Mouse (Mus musculus): ENCODE measurements at regions not wholly inside any gene's neighbourhood (a gene's known extent, or its start where the extent isn't known, plus 50 kb on each side); places are given as distances from the start of the nearest gene placed in this dataset.

GRCm38 (mm10) chr8:89787050-89787905, 560.9 kb downstream of the Tox3 start:
- no peak for ATAC-seq (replicated peaks; ENCODE audit: low read depth, poor library complexity, severe bottlenecking)

- ATAC-seq (replicated peaks; ENCODE audit: low read depth, poor library complexity, severe bottlenecking) = peak; percentile 63
Observed at GRCm38 (mm10) chr8:89785011-89785410, 563.1 kb downstream of the Tox3 start.

GRCm38 (mm10) chr8:89783311-89783710, 564.8 kb downstream of the Tox3 start:
- no peak for ATAC-seq (replicated peaks; ENCODE audit: low read depth, poor library complexity, severe bottlenecking)

GRCm38 (mm10) chr8:89766387-89766786, 581.8 kb downstream of the Tox3 start:
- ATAC-seq (replicated peaks; ENCODE audit: low read depth, poor library complexity, severe bottlenecking) = no peak

- ATAC-seq (replicated peaks; ENCODE audit: low read depth, poor library complexity, severe bottlenecking) = no peak
Observed at GRCm38 (mm10) chr8:89759531-89759930, 588.6 kb downstream of the Tox3 start.

GRCm38 (mm10) chr8:89758695-89759094, 589.4 kb downstream of the Tox3 start:
- no peak for ATAC-seq (replicated peaks; ENCODE audit: low read depth, poor library complexity, severe bottlenecking)

- ATAC-seq (replicated peaks; ENCODE audit: low read depth, poor library complexity, severe bottlenecking) = no peak
Observed at GRCm38 (mm10) chr8:89755951-89756350, 592.2 kb downstream of the Tox3 start.

GRCm38 (mm10) chr8:89751201-89751600, 596.9 kb downstream of the Tox3 start:
- no peak for ATAC-seq (replicated peaks; ENCODE audit: low read depth, poor library complexity, severe bottlenecking)

GRCm38 (mm10) chr8:89747726-89748125, 600.4 kb downstream of the Tox3 start:
- ATAC-seq (replicated peaks; ENCODE audit: low read depth, poor library complexity, severe bottlenecking) = no peak

GRCm38 (mm10) chr8:89744267-89745028, 603.7 kb downstream of the Tox3 start:
- ATAC-seq (replicated peaks; ENCODE audit: low read depth, poor library complexity, severe bottlenecking) = no peak

- no peak for ATAC-seq (replicated peaks; ENCODE audit: low read depth, poor library complexity, severe bottlenecking)
Observed at GRCm38 (mm10) chr8:89738657-89739056, 609.5 kb downstream of the Tox3 start.

GRCm38 (mm10) chr8:89737636-89738035, 610.5 kb downstream of the Tox3 start:
- no peak for ATAC-seq (replicated peaks; ENCODE audit: low read depth, poor library complexity, severe bottlenecking)

GRCm38 (mm10) chr8:89727252-89727651, 620.9 kb downstream of the Tox3 start:
- no peak for ATAC-seq (replicated peaks; ENCODE audit: low read depth, poor library complexity, severe bottlenecking)

- ATAC-seq (replicated peaks; ENCODE audit: low read depth, poor library complexity, severe bottlenecking) = no peak
Observed at GRCm38 (mm10) chr8:89721684-89722305, 626.3 kb downstream of the Tox3 start.

GRCm38 (mm10) chr8:89713880-89714279, 634.3 kb downstream of the Tox3 start:
- no peak for ATAC-seq (replicated peaks; ENCODE audit: low read depth, poor library complexity, severe bottlenecking)

- no peak for ATAC-seq (replicated peaks; ENCODE audit: low read depth, poor library complexity, severe bottlenecking)
Observed at GRCm38 (mm10) chr8:89707341-89707928, 640.7 kb downstream of the Tox3 start.

- ATAC-seq (replicated peaks; ENCODE audit: low read depth, poor library complexity, severe bottlenecking) = no peak
Observed at GRCm38 (mm10) chr8:89685696-89686095, 641.7 kb upstream of the Sall1 start.

- ATAC-seq (replicated peaks; ENCODE audit: low read depth, poor library complexity, severe bottlenecking) = no peak
Observed at GRCm38 (mm10) chr8:89680937-89681336, 637.0 kb upstream of the Sall1 start.

- ATAC-seq (replicated peaks; ENCODE audit: low read depth, poor library complexity, severe bottlenecking) = no peak
Observed at GRCm38 (mm10) chr8:89680341-89680740, 636.4 kb upstream of the Sall1 start.

- ATAC-seq (replicated peaks; ENCODE audit: low read depth, poor library complexity, severe bottlenecking) = no peak
Observed at GRCm38 (mm10) chr8:89679551-89679950, 635.6 kb upstream of the Sall1 start.

All from common myeloid progenitor, adult 5-6 weeks (primary cell).